Mouse (Mus musculus): ENCODE measurements around the gene Mbtd1. TPM values are rescaled to one million over a fixed set of nuclear protein-coding genes. Genes with fewer than 3 reads are reported as not detected.

Gene Mbtd1
- total and polyA plus RNA-seq, 2 experiments from 2014 or later: 10.7 to 14.1 TPM

DNA sequence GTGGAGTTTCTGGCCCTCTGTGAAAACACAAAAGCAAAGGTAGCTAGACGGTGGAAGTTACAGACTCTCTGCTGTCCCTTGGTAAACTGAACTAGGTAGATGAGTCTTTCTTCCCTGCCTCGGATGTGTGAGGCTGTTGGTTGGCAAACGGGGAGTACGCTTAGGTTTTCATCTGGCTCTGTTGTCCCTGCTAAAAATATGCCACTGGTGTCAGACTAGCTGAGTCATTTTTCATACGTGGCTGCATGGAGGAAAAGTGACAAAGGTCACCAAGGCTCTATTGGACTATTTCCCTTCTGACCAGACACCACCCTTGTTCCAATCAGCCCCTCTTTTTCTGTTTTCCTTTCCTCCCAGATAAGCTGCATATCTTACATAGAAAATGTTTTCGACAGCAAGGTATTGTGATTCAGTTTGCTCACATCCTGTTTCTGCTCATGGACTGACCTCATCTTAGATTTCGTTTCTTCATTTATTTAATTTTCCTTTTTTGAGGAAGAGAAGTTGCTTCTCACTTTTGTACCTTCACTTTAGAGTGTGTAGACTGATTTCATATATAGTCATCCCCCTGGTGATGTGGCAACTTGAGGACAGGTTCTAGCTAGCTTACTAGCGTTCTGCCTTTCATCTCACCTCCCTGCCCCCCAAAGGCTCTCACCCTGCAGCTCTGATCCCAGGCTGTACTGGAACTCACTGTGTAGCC, 102.1 kb downstream of the Mbtd1 start:
- Histone ChIP-seq H3K27ac (ENCODE audit: low read depth) (peak overlapping the region; percentile 97), H3K9me3 (replicated peaks; ENCODE audit: control insufficient read depth, low read length) (no peaks in the 10 kb centered on the region), H3K36me3 (replicated peaks; ENCODE audit: control insufficient read depth, insufficient read depth, low read length) (no peaks in the 10 kb centered on the region), H3K4me2 (ENCODE audit: low read depth, low read length) (peak overlapping the region; percentile 39), H3K4me3 (ENCODE audit: low read depth, low read length) (no peak overlapping the region), H3K9ac (replicated peaks; ENCODE audit: low read depth, low read length) (no peak overlapping the region), H3K4me1 (ENCODE audit: control insufficient read depth, insufficient read depth) (peaks cover 20% of the 10 kb centered on the region), H3K27me3 (ENCODE audit: control insufficient read depth, insufficient read depth, low read length) (no peaks in the 10 kb centered on the region)
- DNase-seq (ENCODE audit: low spot score) (peak; percentile 84), ATAC-seq (ENCODE audit: insufficient read depth, low read depth) (peak; percentile 70)
- 19% methylated on average over 8 of the region's 8 CpGs for WGBS
- no peak for TF ChIP-seq EP300 (IDR thresholded peaks at IDR 0.05; ENCODE audit: low read depth)
- no peak for TF ChIP-seq CTCF (IDR thresholded peaks at IDR 0.05; ENCODE audit: low read depth)

DNA sequence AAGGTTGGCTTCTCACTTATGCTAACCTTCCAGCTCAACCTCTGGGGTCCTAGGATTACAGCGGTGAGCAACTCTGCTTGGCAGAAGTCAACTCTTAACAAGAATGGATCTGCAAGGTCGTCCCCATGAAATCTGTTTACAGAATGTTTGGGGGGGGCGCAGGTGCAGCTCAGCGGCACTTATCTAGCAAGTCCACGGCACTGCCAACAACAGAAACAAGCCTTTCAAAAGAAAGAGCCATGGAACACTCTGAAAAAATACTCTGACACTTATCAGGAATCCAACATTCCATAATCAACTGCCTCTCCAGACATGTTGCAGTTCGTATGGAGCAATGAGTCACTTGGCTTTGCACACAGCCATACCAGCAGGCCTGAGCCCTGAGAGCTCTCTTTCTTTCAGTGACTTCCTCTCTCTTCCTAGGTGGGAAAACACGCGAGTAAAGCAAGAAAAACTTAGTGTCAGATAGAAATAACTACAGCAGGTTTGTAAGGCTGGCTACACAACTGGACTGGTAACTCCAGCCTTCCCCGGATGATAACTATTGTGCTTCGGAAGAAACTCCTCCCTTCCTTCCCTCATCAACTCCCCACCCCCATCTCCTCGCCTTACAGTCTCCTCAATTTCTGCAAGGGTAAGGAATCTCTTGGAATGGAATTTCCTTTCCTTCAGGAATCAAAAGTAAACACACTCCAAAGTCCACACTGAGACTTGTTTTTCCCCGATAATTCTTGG, 102.8 kb downstream of the Mbtd1 start:
- peak overlapping the region; percentile 97 for H3K27ac ChIP-seq (ENCODE audit: low read depth)
- no peaks in the 10 kb centered on the region for H3K9me3 ChIP-seq (replicated peaks; ENCODE audit: control insufficient read depth, low read length)
- ATAC-seq (ENCODE audit: insufficient read depth, low read depth): peak; percentile 57
- WGBS: 33% methylated on average over 12 of the region's 12 CpGs
- H3K27me3 ChIP-seq (ENCODE audit: control insufficient read depth, insufficient read depth, low read length): no peaks in the 10 kb centered on the region
- H3K4me2 ChIP-seq (ENCODE audit: low read depth, low read length): peak overlapping the region; percentile 28
- H3K9ac ChIP-seq (replicated peaks; ENCODE audit: low read depth, low read length): no peak overlapping the region
- peaks cover 20% of the 10 kb centered on the region for H3K4me1 ChIP-seq (ENCODE audit: control insufficient read depth, insufficient read depth)
- H3K36me3 ChIP-seq (replicated peaks; ENCODE audit: control insufficient read depth, insufficient read depth, low read length): no peaks in the 10 kb centered on the region
- no peak for TF ChIP-seq CTCF (IDR thresholded peaks at IDR 0.05; ENCODE audit: low read depth)
- peak; percentile 52; the same call in 1 of the 2 replicates for TF ChIP-seq EP300 (IDR thresholded peaks at IDR 0.05; ENCODE audit: low read depth)
- no peak overlapping the region for H3K4me3 ChIP-seq (ENCODE audit: low read depth, low read length)
- DNase-seq (ENCODE audit: low spot score): peak; percentile 76

DNA sequence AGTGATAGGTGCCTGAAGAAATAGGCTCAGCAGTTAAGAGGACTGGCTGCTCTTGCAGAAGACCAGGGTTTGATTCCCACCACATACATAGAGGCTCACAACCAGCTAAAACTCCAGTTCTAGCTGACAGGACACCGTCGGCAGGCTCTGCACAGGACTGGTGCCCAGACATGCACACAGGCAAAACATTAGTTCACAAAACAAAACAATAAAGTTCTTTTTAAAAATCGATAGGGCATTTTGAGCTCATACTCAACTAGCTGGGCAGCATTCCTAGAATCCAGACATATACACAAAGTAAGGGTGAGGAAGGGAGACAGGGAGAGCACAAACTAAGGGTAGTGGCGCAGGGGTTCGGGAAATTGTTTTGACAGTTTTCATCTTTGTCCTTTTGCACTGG, 108.9 kb downstream of the Mbtd1 start:
- ATAC-seq (ENCODE audit: insufficient read depth, low read depth): no peak

DNA sequence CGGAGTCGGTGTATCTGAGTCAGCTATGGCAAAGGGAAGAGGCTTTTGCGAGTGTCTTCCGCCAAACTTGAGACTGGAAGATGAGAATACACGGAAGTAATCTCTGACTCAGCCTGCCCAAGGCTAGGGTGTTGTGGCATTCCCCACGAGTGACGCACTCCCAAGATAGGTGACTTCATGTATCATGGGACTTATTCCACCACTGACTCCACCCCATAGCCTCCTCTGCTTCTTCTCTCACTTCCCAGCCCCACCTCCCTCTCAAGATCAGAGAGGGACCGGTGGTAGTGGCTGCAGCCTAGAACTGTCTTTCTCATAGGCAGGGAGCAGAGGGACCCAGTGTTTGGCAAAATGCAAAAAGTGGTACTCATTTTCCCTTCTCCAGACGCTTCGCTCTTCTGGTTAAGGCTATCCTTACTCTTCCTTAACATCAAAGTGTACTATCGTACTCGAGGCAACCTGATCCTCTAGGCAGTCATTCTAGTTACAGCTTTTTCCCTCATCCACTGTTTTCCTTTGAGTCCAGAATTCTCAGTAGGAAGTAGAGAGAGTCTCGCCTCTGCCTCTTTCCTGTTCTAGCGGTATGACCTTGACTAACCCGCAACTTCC, 109.6 kb downstream of the Mbtd1 start:
- WGBS: 3% methylated on average over 15 of the region's 15 CpGs

More for the DNA sequence above, 108.9 kb downstream of the Mbtd1 start:
- H3K27me3 ChIP-seq (ENCODE audit: control insufficient read depth, insufficient read depth, low read length): no peaks in the 10 kb centered on the region
- no peak for TF ChIP-seq CTCF (IDR thresholded peaks at IDR 0.05; ENCODE audit: low read depth)
- no peak for TF ChIP-seq EP300 (IDR thresholded peaks at IDR 0.05; ENCODE audit: low read depth)
- peak overlapping the region; percentile 96; the same call in 1 of the 2 replicates for H3K9ac ChIP-seq (replicated peaks; ENCODE audit: low read depth, low read length)
- 39% methylated on average over 5 of the region's 5 CpGs for WGBS
- DNase-seq (ENCODE audit: low spot score): no peak
- peaks cover 8% of the 10 kb centered on the region for H3K4me1 ChIP-seq (ENCODE audit: control insufficient read depth, insufficient read depth)
- H3K9me3 ChIP-seq (replicated peaks; ENCODE audit: control insufficient read depth, low read length): no peaks in the 10 kb centered on the region
- H3K27ac ChIP-seq (ENCODE audit: low read depth): peak overlapping the region; percentile 96
- peak overlapping the region; percentile 86 for H3K4me3 ChIP-seq (ENCODE audit: low read depth, low read length)
- no peaks in the 10 kb centered on the region for H3K36me3 ChIP-seq (replicated peaks; ENCODE audit: control insufficient read depth, insufficient read depth, low read length)
- peak overlapping the region; percentile 78 for H3K4me2 ChIP-seq (ENCODE audit: low read depth, low read length)

DNA sequence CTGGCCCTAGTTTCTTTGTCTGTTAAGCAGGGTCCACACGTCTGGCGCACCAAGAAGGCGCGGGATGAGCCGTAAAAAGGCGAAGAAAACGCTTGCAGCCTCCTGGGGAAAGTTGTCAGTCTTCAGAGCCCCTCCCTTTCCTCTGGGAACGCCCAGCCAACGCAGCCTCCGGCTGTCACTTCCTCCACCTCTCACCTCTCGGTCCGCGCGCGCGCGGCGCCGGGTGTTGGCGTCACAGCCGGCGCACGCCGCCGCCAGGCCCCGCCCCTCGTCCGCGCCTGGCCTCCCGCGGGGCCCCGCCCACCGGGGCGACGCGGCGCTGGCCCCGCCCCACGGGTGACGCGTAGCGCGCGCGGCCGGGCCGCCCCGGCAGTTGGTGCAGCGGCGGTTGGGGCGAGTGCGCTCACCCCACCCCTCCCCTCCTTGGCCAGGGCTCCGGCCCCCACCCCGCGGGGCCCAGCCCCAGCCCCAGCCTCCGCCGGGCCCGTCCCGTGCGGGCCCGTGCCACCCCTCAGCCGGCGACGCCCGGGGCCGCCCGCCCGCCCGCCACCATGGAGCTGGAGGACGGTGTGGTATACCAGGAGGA, 110.2 kb downstream of the Mbtd1 start, which contains the start of gene Spag9:
Gene Spag9 (plus strand): TSS at position 372 of the 586 bp plus-strand sequence.
- WGBS: under 1% methylated on average over 55 of the region's 70 CpGs
- TF ChIP-seq EP300 (IDR thresholded peaks at IDR 0.05; ENCODE audit: low read depth) (no peak), CTCF (IDR thresholded peaks at IDR 0.05; ENCODE audit: low read depth) (no peak)

More for the DNA sequence above, 109.6 kb downstream of the Mbtd1 start:
- Histone ChIP-seq H3K4me2 (ENCODE audit: low read depth, low read length) (peak overlapping the region; percentile 78), H3K27ac (ENCODE audit: low read depth) (peak overlapping the region; percentile 96), H3K9me3 (replicated peaks; ENCODE audit: control insufficient read depth, low read length) (no peaks in the 10 kb centered on the region), H3K9ac (replicated peaks; ENCODE audit: low read depth, low read length) (peak overlapping the region; percentile 96), H3K27me3 (ENCODE audit: control insufficient read depth, insufficient read depth, low read length) (no peaks in the 10 kb centered on the region), H3K4me1 (ENCODE audit: control insufficient read depth, insufficient read depth) (peaks cover 8% of the 10 kb centered on the region), H3K4me3 (ENCODE audit: low read depth, low read length) (peak overlapping the region; percentile 86), H3K36me3 (replicated peaks; ENCODE audit: control insufficient read depth, insufficient read depth, low read length) (no peaks in the 10 kb centered on the region)
- DNase-seq (ENCODE audit: low spot score) (peak; percentile 97), ATAC-seq (ENCODE audit: insufficient read depth, low read depth) (peak; percentile 83)
- TF ChIP-seq CTCF (IDR thresholded peaks at IDR 0.05; ENCODE audit: low read depth) (no peak), EP300 (IDR thresholded peaks at IDR 0.05; ENCODE audit: low read depth) (no peak)

More for the DNA sequence above, 110.2 kb downstream of the Mbtd1 start, which contains the start of gene Spag9:
- Histone ChIP-seq H3K9ac (replicated peaks; ENCODE audit: low read depth, low read length) (peak within 1 kb of the TSS; percentile 96), H3K27me3 (ENCODE audit: control insufficient read depth, insufficient read depth, low read length) (no peaks in the 10 kb centered on the region), H3K4me1 (ENCODE audit: control insufficient read depth, insufficient read depth) (peaks cover 8% of the 10 kb centered on the region), H3K27ac (ENCODE audit: low read depth) (peak within 1 kb of the TSS; percentile 96), H3K4me3 (ENCODE audit: low read depth, low read length) (peak within 1 kb of the TSS; percentile 86), H3K9me3 (replicated peaks; ENCODE audit: control insufficient read depth, low read length) (no peaks in the 10 kb centered on the region), H3K36me3 (replicated peaks; ENCODE audit: control insufficient read depth, insufficient read depth, low read length) (no peaks in the 10 kb centered on the region), H3K4me2 (ENCODE audit: low read depth, low read length) (peak within 1 kb of the TSS; percentile 86)
- ATAC-seq (ENCODE audit: insufficient read depth, low read depth) (peak; percentile 91), DNase-seq (ENCODE audit: low spot score) (peak; percentile 98)

Other genes starting within 250 kb of the Mbtd1 start
- 11.8 and 12.9 TPM in 2 replicates for gene Utp18, start 86 bp upstream of the Mbtd1 start, total RNA-seq (2014; rRNA removed; ENCODE audit: low replicate concordance)
- 10.0 and 11.2 TPM in 2 replicates for gene Utp18, start 86 bp upstream of the Mbtd1 start, polyA plus RNA-seq (2015; fragmentation: Nextera tagmentation; extraction: Ambion mirVana)
- gene Nme2, start 70.4 kb downstream of the Mbtd1 start, total RNA-seq (2014; rRNA removed; ENCODE audit: low replicate concordance): 921 and 1,000 TPM in 2 replicates
- 942 and 966 TPM in 2 replicates for gene Nme2, start 70.4 kb downstream of the Mbtd1 start, polyA plus RNA-seq (2015; fragmentation: Nextera tagmentation; extraction: Ambion mirVana)
- gene Gm20390, start 82.4 kb downstream of the Mbtd1 start, total RNA-seq (2014; rRNA removed; ENCODE audit: low replicate concordance): 61.8 and 75.6 TPM in 2 replicates
- gene Gm20390, start 82.4 kb downstream of the Mbtd1 start, polyA plus RNA-seq (2015; fragmentation: Nextera tagmentation; extraction: Ambion mirVana): 183 and 191 TPM in 2 replicates
- 17.2 and 46.8 TPM in 2 replicates for gene Nme1, start 82.7 kb downstream of the Mbtd1 start, total RNA-seq (2014; rRNA removed; ENCODE audit: low replicate concordance)
- 56.1 and 63.1 TPM in 2 replicates for gene Nme1, start 82.7 kb downstream of the Mbtd1 start, polyA plus RNA-seq (2015; fragmentation: Nextera tagmentation; extraction: Ambion mirVana)
- gene Spag9, start 110.2 kb downstream of the Mbtd1 start, total RNA-seq (2014; rRNA removed; ENCODE audit: low replicate concordance): 47.8 and 48.7 TPM in 2 replicates
- 39.5 and 40.0 TPM in 2 replicates for gene Spag9, start 110.2 kb downstream of the Mbtd1 start, polyA plus RNA-seq (2015; fragmentation: Nextera tagmentation; extraction: Ambion mirVana)

All from heart, postnatal 0 days (tissue).